Mouse (Mus musculus) stomach, embryonic 16.5 days (tissue): ENCODE measurements at regions not wholly inside any gene's neighbourhood (a gene's known extent, or its start where the extent isn't known, plus 50 kb on each side); places are given as distances from the start of the nearest gene placed in this dataset.

Experiments used
- ATAC-seq: fragments of 200-750 bp; cut with Nextera tagmentation; 2 replicates; pipeline ENCODE4 v1.8.0; 2017; ENCODE audit warnings: moderate number of reproducible peaks, moderate TSS enrichment; ENCODE audit not compliant: insufficient read depth, low FRiP score
- H3K27ac ChIP-seq: fragments of 300-500 bp; sonication (generic); 2 replicates; pipeline ENCODE4 v1.5.1; 2014; ENCODE audit warnings: low read length
- H3K27me3 ChIP-seq: fragments of 300-500 bp; sonication (generic); 2 replicates; pipeline ENCODE4 v1.6.1; 2014; ENCODE audit warnings: low read length, control low read depth, mixed read lengths; ENCODE audit not compliant: control insufficient read depth, insufficient read depth
- H3K36me3 ChIP-seq: fragments of 300-500 bp; sonication (generic); 2 replicates; pipeline ENCODE4 v1.6.1; 2014; ENCODE audit warnings: low read length; ENCODE audit not compliant: control insufficient read depth, insufficient read depth
- H3K4me1 ChIP-seq: fragments of 300-500 bp; sonication (generic); 2 replicates; pipeline ENCODE4 v1.6.1; 2014; ENCODE audit warnings: low read length, control low read depth, mixed read lengths; ENCODE audit not compliant: control insufficient read depth, insufficient read depth
- H3K4me2 ChIP-seq: fragments of 300-500 bp; sonication (generic); 2 replicates; pipeline ENCODE4 v1.6.1; 2014; ENCODE audit warnings: low read depth, low read length, mixed read lengths
- H3K4me3 ChIP-seq: fragments of 300-500 bp; sonication (generic); replicated peaks from 2 replicates; pipeline ENCODE4 v1.5.1; 2014; ENCODE audit warnings: mild to moderate bottlenecking, low read length
- H3K9ac ChIP-seq: fragments of 300-500 bp; sonication (generic); 2 replicates; pipeline ENCODE4 v1.6.1; 2014; ENCODE audit warnings: low read length
- H3K9me3 ChIP-seq: fragments of 300-500 bp; sonication (generic); replicated peaks from 2 replicates; pipeline ENCODE4 v1.6.1; 2016; ENCODE audit warnings: low read length, control low read depth; ENCODE audit not compliant: control insufficient read depth
- WGBS: fragments of 180-500 bp; shearing (Covaris S2); extraction: QIAGEN DNeasy Blood & Tissue Kit; methylation state at CpG from one replicate; pipeline ENCODE4 v1.1.7; 2014; 5-methylcytosine and 5-hydroxymethylcytosine counted together

DNA sequence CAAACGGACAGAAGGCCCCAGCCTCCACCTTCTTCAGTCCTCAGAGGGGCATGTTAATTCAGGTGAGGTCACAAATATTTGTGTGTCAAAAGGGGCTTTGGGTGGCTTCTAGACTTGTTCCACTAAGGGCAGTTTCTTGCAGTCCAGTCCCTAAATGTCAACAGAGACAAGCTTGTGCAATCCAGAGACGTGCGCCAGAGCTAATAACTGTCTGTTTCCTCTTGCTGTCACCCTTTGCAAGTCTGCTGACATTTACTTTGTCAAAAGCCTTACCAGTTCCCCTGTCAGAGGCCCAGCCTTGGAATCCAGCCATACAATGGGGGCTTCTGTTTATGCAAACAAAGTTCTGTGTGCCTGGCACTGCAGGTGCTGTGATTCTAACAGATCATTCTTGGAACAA lies 63.8 kb upstream of the Ppm1h start:
- no peak overlapping the region for H3K4me3 ChIP-seq
- ATAC-seq = no peak
- no peak overlapping the region for H3K4me2 ChIP-seq
- H3K27me3 ChIP-seq = no peaks in the 10 kb centered on the region
- H3K9ac ChIP-seq = no peak overlapping the region
- H3K36me3 ChIP-seq = no peaks in the 10 kb centered on the region
- WGBS = 32% methylated on average over 3 of the region's 3 CpGs
- no peaks in the 10 kb centered on the region for H3K9me3 ChIP-seq
- no peak overlapping the region for H3K27ac ChIP-seq
- H3K4me1 ChIP-seq = 0 out of 2 replicates have a peak, but pooled peaks cover 3% of the 10 kb centered on the region

- WGBS = 91% methylated on average over 12 of the region's 12 CpGs
- Histone ChIP-seq H3K4me3 (no peak overlapping the region), H3K36me3 (no peaks in the 10 kb centered on the region), H3K4me2 (no peak overlapping the region), H3K4me1 (0 out of 2 replicates have a peak, but pooled peaks cover 4% of the 10 kb centered on the region), H3K27ac (no peak overlapping the region), H3K27me3 (no peaks in the 10 kb centered on the region), H3K9me3 (no peaks in the 10 kb centered on the region), H3K9ac (no peak overlapping the region)
- no peak for ATAC-seq
Observed at GRCm38 (mm10) chr10:122615658-122616057, 62.9 kb upstream of the Ppm1h start.

- Histone ChIP-seq H3K9me3 (no peaks in the 10 kb centered on the region), H3K27ac (no peak overlapping the region), H3K4me3 (no peak overlapping the region), H3K36me3 (no peaks in the 10 kb centered on the region), H3K27me3 (no peaks in the 10 kb centered on the region), H3K4me2 (no peak overlapping the region), H3K4me1 (0 out of 2 replicates have a peak, but pooled peaks cover 4% of the 10 kb centered on the region), H3K9ac (no peak overlapping the region)
- ATAC-seq = no peak
- WGBS = 58% methylated on average over 6 of the region's 6 CpGs
Observed at GRCm38 (mm10) chr10:122616385-122616784, 62.2 kb upstream of the Ppm1h start.

- Histone ChIP-seq H3K27ac (no peak overlapping the region), H3K4me3 (no peak overlapping the region), H3K4me2 (no peak overlapping the region), H3K36me3 (no peaks in the 10 kb centered on the region), H3K4me1 (0 out of 2 replicates have a peak, but pooled peaks cover 4% of the 10 kb centered on the region), H3K27me3 (no peaks in the 10 kb centered on the region), H3K9ac (no peak overlapping the region), H3K9me3 (no peaks in the 10 kb centered on the region)
- ATAC-seq = no peak
- WGBS = 73% methylated on average over 3 of the region's 3 CpGs
Observed at GRCm38 (mm10) chr10:122618854-122619253, 59.7 kb upstream of the Ppm1h start.

DNA sequence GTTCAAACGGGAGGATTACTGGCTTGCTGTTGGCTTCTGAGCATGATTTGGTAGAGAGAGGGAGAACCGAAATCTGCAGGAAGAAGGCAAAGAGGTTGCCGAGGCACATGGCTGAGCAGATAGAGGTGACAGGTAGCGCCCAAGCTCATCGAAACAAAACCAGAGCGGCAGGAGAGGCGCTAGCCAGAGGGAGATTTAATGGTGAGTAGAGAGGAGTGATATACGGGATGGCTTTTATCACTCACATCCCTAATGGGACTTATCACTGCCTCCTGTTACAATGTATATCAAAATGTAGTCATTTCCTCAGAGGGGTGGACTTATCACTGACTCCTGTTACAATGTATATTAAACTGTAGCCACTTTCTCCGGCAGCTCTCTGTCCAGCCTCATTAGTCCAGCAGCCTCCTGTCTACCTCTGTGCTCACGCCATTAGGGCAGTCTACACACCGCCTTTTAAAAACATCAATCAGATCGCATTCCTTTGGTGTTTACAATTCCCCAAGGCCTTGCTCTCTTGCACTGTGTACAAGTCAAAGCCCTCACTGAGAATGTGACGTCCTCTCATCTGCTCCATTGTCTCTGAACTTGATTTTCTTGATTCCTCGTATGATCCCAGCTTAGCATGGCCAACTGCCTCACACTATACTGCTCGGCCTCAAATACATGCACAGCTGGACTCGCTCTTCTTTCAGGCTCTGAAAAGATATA lies 59.0 kb upstream of the Ppm1h start:
- Histone ChIP-seq H3K9ac (no peak overlapping the region), H3K36me3 (no peaks in the 10 kb centered on the region), H3K4me1 (0 out of 2 replicates have a peak, but pooled peaks cover 4% of the 10 kb centered on the region), H3K27ac (no peak overlapping the region), H3K9me3 (no peaks in the 10 kb centered on the region), H3K4me3 (no peak overlapping the region), H3K4me2 (no peak overlapping the region), H3K27me3 (no peaks in the 10 kb centered on the region)
- ATAC-seq = no peak
- WGBS = 43% methylated on average over 16 of the region's 16 CpGs
